Mouse (Mus musculus) brain, embryonic 14.5 days (tissue): ENCODE results near the gene Ube2l3.
A peak's percentile ranks its signal among the peaks of the same experiment; 100 is the strongest.

ENCODE experiments used
- CTCF ChIP-seq: fragments of 200-500 bp; IDR thresholded peaks from 2 replicates; pipeline ENCODE4 v1.5.1; 2012; ENCODE audit warnings: inconsistent platforms, mild to moderate bottlenecking, moderate library complexity, borderline replicate concordance; ENCODE audit not compliant: insufficient read depth, insufficient read length; ENCODE audit errors: extremely low read depth
- POLR2A ChIP-seq: fragments of 200-500 bp; IDR thresholded peaks from 2 replicates; pipeline ENCODE4 v1.6.1; 2012; ENCODE audit warnings: mild to moderate bottlenecking, inconsistent platforms, borderline replicate concordance; ENCODE audit not compliant: poor library complexity, insufficient read depth, insufficient read length, severe bottlenecking; ENCODE audit errors: extremely low read depth

- TF ChIP-seq POLR2A: no peak
- peak; percentile 45 for TF ChIP-seq CTCF
Measured at GRCm38 (mm10) chr16:17148084-17148483, 54.4 kb downstream of the Ube2l3 start.
